Mouse (Mus musculus): ENCODE measurements around the gene Prrt3.

Prrt3 gene

DNA sequence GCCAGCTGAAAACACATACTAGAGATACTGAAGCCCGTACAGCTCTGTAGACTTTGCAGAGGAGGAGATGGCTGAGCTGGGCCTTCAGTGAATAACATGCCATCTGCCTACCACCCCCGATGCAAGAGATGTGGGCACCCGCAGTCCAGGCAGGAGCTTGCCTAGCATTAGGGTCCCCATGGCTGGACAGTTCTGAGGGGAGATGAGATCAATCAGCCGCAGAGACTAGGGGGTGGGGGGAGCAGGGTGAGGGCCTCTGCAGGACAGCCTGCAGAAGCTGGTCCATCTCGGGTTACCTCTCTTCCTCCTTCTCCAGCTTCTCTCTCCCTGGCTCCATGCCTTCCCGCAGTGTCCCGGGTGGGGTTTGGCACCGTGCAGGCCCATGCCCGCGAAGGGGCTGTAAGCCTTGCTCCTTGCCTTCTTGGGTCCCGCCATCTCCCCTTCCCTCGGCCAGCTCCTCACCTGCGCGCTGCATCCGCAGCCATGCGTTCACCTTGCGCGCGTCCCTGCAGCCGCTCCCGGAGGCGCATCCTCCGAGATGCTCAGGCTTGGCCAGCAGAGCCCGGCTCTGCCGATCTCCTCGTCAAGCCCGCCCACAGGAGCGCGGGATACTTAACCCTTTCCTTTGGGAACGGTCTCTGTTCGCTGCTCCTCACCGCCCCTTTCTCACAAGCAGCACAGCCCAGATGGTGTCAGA, at the start of gene Prrt3:
Prrt3 (minus strand) TSS at position 544 of the 697 bp plus-strand sequence.
- no peak for DNase-seq (ENCODE audit: low spot score)

DNA sequence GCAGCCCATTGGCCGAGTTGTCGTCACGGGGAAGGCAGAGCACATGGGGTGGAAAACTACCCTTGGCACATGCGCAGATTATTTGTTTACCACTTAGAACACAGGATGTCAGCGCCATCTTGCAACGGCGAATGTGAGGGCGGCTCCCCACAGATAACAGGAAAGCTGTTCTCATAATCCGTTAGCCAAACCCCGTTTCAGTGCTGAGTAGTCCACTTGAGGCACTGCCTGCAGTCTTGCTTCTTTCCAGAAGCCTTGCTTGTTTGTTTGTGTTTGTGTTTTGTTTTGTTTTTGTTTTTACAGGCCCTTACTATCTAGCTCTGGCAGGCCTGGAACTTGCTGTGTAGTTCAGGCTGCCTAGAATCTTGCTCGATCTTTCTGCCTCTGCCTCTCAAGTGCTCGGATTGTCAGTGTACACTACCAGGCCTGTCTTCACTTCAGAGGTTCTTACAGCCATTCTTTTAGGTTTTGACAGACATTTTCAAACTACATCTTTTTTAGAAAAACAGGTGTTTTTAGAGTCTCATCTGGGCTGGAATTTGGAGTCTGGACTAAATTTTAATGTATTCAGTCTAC, 42.3 kb upstream of the Prrt3 start:
- DNase-seq (ENCODE audit: low spot score), result no peak

GRCm38 (mm10) chr6:113541610-113542009, 39.9 kb upstream of the Prrt3 start:
- DNase-seq (ENCODE audit: low spot score), result no peak

DNA sequence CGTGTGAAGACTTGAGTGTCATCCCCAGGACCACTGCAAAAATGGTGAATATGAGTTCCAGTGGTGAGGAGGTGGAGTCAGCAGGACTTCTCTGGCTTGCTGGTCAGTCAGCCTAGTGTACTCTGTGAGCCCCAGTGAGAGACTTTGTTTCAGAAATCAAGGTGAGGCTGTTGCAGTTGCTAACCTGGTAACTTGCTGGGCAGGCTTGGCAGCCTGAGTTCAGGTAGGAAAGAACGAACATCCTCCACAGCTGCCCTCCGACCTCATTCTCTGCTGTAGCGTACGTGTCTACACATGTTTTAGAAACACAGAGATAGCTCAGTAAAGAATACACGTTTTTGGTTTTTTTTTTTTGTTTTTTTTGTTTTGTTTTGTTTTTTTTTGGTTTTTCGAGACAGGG, 33.2 kb upstream of the Prrt3 start:
- DNase-seq (ENCODE audit: low spot score), result no peak

DNA sequence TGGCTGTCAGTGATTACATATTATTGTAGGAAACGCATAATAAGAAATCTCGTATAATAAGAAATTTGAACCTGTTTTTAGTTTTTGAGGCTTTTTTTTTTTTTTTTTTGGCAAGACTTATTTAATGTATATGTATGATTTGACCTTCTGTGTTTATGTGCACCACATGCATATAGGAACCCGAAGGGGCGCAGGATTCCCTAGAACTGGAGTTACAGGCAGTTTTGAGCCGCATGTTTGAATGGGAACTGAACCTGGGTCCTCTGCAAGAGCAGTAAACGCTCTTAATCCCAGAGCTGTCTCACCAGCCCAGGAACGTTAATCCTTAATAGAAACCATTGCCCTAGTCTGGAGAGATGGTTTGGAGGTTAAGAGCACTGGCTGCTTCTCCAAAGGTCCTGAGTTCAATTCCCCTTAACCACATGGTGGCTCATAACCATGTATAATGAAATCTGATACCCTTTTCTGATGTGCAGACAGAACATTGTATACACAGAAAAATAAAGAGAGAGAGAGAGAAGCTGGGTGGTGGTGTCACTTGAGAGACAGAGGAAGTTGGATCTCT, 30.2 kb upstream of the Prrt3 start:
- DNase-seq (ENCODE audit: low spot score), result no peak

DNA sequence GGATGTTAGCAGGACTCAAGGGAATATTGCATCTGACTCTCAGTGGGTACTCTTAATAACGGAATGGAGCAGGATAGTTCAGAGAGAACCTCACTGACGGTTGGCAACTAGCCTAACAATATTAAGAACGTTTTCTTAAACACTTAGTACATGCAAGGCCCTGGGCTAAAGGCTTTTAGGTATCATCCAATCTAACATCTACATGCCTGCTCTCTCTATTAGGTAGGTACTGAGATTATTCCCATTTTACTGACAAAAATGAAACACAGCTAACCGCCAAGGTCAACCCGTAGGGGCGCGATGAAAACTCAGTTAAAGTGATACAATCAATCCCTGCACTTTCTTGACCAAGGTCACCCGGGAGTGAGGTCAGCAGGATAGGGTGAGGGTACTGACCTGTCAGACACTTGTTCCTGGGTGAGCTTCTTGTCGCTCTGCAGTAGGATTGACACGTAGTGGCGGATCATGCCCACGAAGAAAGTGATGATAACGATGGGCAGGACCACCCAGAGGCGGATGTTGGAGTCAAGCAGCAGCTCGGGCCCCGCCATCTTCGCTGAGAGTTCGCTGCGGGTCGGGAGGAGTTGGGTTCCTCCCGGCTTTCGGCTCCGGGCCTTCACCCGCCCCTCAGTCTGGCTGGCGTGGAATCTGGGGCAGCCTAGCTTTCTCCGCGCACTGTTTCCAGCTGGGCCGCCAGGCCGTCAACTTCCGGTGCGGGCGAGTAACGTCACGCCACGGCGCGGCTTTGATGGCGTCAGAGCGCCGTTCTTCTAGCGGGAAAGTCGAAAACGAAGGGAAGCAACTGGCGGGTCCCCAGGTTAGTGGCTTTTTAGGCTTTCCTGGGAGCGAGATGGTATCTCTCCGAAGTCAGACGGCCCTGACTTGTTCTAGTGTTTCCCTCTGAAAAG, 29.5 kb upstream of the Prrt3 start, which contains the start of the genes Emc3 and Fancd2:
Emc3 (minus strand) TSS at position 721 of the 908 bp plus-strand sequence.
Fancd2 (plus strand) TSS at position 751 of the 908 bp plus-strand sequence.
- DNase-seq (ENCODE audit: low spot score), result peak; percentile 87

DNA sequence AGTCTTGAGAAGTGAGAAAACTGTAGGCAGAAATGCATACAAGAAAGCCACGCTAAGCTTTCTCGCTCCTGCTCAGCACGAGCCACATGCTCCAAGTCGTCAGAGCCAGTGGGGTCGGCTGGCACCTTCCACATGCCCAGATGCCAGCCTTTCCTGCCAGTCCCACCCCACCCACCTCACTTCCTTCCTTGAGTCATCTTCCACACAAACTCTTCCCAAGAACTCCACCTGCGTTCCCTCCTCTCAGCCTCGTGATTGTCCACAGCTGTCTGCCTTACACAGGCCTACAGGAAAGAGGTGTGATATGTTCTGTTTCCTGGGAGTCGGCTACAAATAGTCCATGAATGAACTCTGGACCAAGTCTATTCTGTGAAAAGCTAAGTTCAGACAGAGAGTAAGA, 21.7 kb upstream of the Prrt3 start:
- no peak for DNase-seq (ENCODE audit: low spot score)

GRCm38 (mm10) chr6:113522310-113522709, 20.6 kb upstream of the Prrt3 start:
- peak; percentile 94 for DNase-seq (ENCODE audit: low spot score)

- DNase-seq (ENCODE audit: low spot score), result no peak
These were observed 15.8 kb upstream of the Prrt3 start for GRCm38 (mm10) chr6:113517434-113518080.

DNA sequence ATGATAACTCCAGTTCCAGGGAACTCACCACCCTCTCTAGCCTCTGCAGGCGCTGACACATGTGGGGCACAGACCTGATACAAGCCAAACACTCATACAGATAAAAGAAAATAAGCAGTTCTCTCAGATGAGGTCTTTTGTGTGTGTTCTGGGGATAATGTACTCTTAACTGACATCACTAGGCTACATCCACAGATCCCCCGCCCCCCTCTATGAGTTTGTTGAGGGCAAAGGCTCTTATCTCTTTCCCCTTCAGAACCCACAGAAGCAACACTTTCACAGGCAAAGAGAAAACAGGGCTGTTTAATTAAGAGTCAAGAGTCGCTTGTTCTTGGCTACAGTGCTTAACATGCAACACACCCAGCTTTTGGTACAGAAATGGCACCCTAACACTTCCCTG, 12.9 kb upstream of the Prrt3 start:
- DNase-seq (ENCODE audit: low spot score), result no peak

DNA sequence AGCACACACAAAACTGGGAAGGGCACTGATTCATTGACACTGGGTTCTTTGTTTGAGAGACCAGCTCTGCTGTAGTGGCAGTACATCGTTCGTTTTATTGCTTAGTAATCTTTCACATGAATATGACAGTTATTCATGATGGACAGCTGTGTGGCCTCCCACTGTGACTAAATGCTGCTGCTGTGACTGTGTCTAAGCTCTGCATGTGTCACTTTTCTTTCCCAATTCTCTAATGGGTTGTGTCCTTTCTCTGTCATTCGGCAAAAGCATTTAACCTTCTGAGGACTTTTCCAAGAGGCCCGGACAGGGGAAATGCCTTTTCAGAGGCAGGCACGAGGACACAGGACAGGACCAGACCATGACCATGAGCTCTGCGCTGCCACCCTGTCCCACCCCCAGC, 12.2 kb upstream of the Prrt3 start:
- no peak for DNase-seq (ENCODE audit: low spot score)

- no peak for DNase-seq (ENCODE audit: low spot score)
These were observed 7.2 kb upstream of the Prrt3 start for GRCm38 (mm10) chr6:113508947-113509280.

GRCm38 (mm10) chr6:113508272-113508946, 6.7 kb upstream of the Prrt3 start:
- DNase-seq (ENCODE audit: low spot score), result peak; percentile 48

DNA sequence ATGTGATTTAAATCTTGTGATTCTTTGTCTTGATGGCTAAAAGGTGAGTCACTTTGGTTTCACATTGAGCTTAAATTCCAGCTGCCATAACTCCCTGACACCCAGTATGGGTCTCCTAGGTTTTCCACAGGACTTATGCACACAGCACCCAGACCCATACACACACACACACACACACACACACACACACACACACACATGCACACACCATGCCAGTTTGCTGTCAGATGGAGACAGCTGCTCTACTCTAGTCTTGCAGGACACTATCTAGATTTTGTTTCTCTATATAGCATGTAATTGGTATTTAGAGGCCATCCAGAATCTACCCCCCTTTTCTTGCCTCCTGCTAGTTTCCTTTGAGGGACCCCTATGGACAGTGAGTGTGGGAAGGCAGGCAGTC, 5.4 kb upstream of the Prrt3 start:
- DNase-seq (ENCODE audit: low spot score), result no peak

DNA sequence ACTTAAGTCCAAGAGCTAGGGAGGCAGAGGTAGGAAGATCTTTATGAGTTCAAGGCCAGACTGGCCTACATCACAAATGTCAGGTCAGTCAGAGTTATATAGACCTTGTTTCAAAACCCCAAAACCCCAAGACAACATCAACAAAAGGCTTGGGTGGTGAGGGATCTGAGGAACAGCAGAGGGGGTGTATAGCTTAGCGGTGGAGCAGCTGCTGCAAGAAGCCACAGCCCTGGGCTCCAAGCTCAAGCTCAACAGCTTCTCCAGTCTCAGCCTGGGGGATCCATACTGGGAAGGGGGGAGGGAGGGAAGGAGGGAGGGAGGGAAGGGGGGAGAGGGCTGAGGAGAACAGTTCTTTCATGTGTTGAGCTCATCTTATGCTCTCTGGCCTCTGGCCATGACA, 4.0 kb upstream of the Prrt3 start:
- DNase-seq (ENCODE audit: low spot score), result no peak

DNA sequence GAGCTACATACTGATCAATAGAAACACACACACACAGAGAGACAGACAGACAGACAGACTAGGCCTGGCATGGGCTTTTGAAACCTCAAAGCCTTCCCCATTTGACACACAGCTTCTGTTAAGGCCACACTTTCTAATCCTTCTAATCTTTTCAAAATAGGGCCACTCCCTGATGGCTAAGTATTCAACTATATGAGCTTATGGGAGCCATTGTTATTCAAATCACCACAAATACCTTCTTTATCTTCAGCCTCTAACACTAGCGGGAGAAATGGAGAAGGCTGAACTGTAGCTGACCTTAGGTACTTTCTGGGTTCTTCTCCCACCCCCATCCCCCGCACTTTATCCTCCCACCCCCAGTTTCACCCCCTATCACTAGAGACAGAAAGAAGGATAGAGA, 1.1 kb upstream of the Prrt3 start:
- DNase-seq (ENCODE audit: low spot score), result no peak

GRCm38 (mm10) chr6:113499346-113499745, 2.4 kb downstream of the Prrt3 start:
- no peak for DNase-seq (ENCODE audit: low spot score)

GRCm38 (mm10) chr6:113495071-113495675, 6.6 kb downstream of the Prrt3 start:
- no peak for DNase-seq (ENCODE audit: low spot score)

DNA sequence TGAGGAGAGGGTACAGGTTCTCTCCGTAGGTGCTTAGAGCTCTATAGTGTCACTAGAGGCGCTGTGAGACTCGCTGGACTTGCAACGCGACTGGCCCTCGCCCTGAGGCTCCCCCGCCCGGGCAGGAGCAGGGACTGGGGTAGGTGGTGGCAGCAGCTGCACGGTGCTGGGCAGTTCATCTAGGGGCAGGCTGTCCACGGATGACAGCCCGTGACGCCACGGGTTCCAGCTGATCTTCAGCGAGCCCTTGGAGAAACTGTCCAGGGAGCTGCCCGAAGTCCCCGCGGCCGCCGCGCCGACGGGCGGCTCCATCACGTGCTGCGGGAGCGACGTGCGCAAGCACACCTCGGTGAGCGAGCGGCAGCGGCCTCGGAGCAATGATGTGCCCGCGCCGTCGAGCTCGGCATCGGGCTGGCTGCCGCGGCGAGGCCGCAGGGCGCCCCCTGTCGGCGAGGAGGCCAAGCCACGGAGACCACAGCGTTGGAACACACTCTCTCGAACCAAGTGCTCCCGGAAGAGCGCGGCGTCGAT, 7.4 kb downstream of the Prrt3 start:
- no peak for DNase-seq (ENCODE audit: low spot score)

DNA sequence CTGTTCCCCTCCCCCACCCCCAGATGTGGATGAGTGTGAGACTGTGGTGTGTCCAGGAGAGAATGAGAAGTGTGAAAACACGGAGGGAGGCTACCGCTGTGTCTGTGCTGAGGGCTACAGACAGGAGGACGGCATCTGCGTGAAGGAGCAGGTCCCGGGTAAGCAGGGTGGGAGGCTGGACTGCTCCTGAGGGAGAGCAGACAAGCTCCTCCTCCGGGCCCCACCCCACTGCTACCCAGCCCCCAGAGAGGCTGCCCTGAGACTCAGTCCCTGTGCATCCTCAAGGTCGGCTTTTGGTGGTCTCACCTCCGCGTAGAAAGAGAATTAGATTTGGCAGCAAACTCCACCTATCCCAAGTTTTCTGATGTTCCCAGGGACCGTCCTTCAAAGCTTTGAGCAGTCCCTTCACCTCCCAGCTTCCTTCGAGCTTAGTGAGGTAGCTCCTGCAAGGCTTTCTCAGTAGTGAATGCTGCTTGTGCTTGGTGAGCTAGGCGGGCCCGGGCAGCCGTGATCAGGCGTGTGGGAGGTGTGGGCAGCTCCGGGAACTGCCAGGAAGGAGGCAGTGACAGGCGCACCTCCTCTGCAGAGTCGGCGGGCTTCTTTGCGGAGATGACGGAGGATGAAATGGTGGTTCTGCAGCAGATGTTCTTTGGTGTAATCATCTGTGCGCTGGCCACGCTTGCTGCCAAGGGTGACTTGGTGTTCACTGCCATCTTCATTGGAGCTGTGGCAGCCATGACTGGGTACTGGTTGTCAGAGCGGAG, 9.4 kb downstream of the Prrt3 start:
- no peak for DNase-seq (ENCODE audit: low spot score)
